Mouse (Mus musculus) cerebellum, adult 2 months (tissue): ENCODE results near the gene Rps16. TPM values are rescaled to one million over a fixed set of nuclear protein-coding genes. Genes with fewer than 3 reads are reported as not detected.
A peak's percentile ranks its signal among the peaks of the same experiment; 100 is the strongest.

Source experiments
- DNase-seq, 2 experiments: peaks; one replicate each; pipeline ENCODE4 v3.0.0; 2021
- H3K27ac ChIP-seq: fragments of 200-500 bp; 2 replicates; pipeline ENCODE4 v1.5.1; 2012; ENCODE audit warnings: low read length, control low read depth, inconsistent platforms; ENCODE audit not compliant: insufficient read depth
- H3K27me3 ChIP-seq: fragments of 200-500 bp; 2 replicates; pipeline ENCODE4 v1.6.1; 2012; ENCODE audit warnings: inconsistent platforms, mild to moderate bottlenecking, low read length, moderate library complexity; ENCODE audit not compliant: control insufficient read depth, insufficient read depth
- H3K4me1 ChIP-seq: fragments of 200-500 bp; 2 replicates; pipeline ENCODE4 v1.6.1; 2011; ENCODE audit warnings: low read length; ENCODE audit not compliant: control insufficient read depth, insufficient read depth
- H3K4me3 ChIP-seq: fragments of 200-500 bp; replicated peaks from 2 replicates; pipeline ENCODE3; 2011; ENCODE audit warnings: mild to moderate bottlenecking, low read depth, low read length, control low read depth; ENCODE audit not compliant: insufficient read depth
- CTCF ChIP-seq: fragments of 200-500 bp; IDR thresholded peaks from 2 replicates; pipeline ENCODE4 v1.5.1; 2011; ENCODE audit warnings: low read depth, mild to moderate bottlenecking, control low read depth, low read length, moderate library complexity, borderline replicate concordance; ENCODE audit not compliant: insufficient read depth
- POLR2A ChIP-seq: fragments of 200-500 bp; IDR thresholded peaks from 2 replicates; pipeline ENCODE4 v1.6.1; 2011; ENCODE audit warnings: low read length, control low read depth, borderline replicate concordance; ENCODE audit not compliant: insufficient read depth
- WGBS: fragments of 180-500 bp; shearing (Covaris S2); methylation state at CpG from one replicate; pipeline ENCODE4 v1.1.7; 2018; 5-methylcytosine and 5-hydroxymethylcytosine counted together
- polyA plus RNA-seq: library from polyadenylated mRNA; depleted of rRNA; stranded (reverse); fragments of >200 nt; gene quantifications from 2 replicates; pipeline ENCODE4 v1.2.3, GENCODE M21; 2012

Gene Rps16
- polyA plus RNA-seq, 1 experiment, result 510 TPM

- under 1% methylated on average over 45 of the region's 45 CpGs for WGBS
- no peak within 1 kb of the TSS for H3K27ac ChIP-seq
- H3K27me3 ChIP-seq, result no peaks in the 10 kb centered on the region
- no peak for TF ChIP-seq CTCF
- TF ChIP-seq POLR2A, result peak; percentile 75; the same call in 1 of the 2 replicates
- H3K4me1 ChIP-seq, result no peaks in the 10 kb centered on the region; the same call in 1 of the 2 replicates
- DNase-seq, result peak; percentile 98 to 99
- peak within 1 kb of the TSS; percentile 68 for H3K4me3 ChIP-seq
These were observed 38.4 kb upstream of the Rps16 start, which contains the start of gene Timm50 for GRCm38 (mm10) chr7:28311926-28312543. Timm50 (minus strand) TSS chr7:28312072.

- no peak for DNase-seq
- H3K27me3 ChIP-seq, result no peaks in the 10 kb centered on the region
- H3K4me1 ChIP-seq, result no peaks in the 10 kb centered on the region
- no peak overlapping the region for H3K4me3 ChIP-seq
- 91% methylated on average over 3 of the region's 3 CpGs for WGBS
- H3K27ac ChIP-seq, result no peak overlapping the region
- no peak for TF ChIP-seq CTCF
- TF ChIP-seq POLR2A, result no peak
These were observed 32.4 kb upstream of the Rps16 start for GRCm38 (mm10) chr7:28318036-28318435.

GRCm38 (mm10) chr7:28318714-28319113, 31.7 kb upstream of the Rps16 start:
- TF ChIP-seq POLR2A, result no peak
- H3K4me1 ChIP-seq, result no peaks in the 10 kb centered on the region
- H3K27ac ChIP-seq, result no peak overlapping the region
- DNase-seq, result no peak
- no peaks in the 10 kb centered on the region for H3K27me3 ChIP-seq
- WGBS, result 93% methylated on average over 17 of the region's 17 CpGs
- H3K4me3 ChIP-seq, result no peak overlapping the region

- Histone ChIP-seq H3K27ac (no peak overlapping the region), H3K4me1 (no peaks in the 10 kb centered on the region), H3K27me3 (no peaks in the 10 kb centered on the region), H3K4me3 (no peak overlapping the region)
- TF ChIP-seq CTCF, result no peak
- no peak for TF ChIP-seq POLR2A
- no peak for DNase-seq
- WGBS, result 92% methylated on average over 15 of the region's 15 CpGs
These were observed 28.3 kb upstream of the Rps16 start for GRCm38 (mm10) chr7:28321974-28322720.

GRCm38 (mm10) chr7:28325293-28325692, 25.2 kb upstream of the Rps16 start:
- no peak for DNase-seq
- Histone ChIP-seq H3K4me1 (no peaks in the 10 kb centered on the region), H3K4me3 (no peak overlapping the region), H3K27ac (no peak overlapping the region), H3K27me3 (no peaks in the 10 kb centered on the region)
- TF ChIP-seq POLR2A (no peak), CTCF (no peak)
- 97% methylated on average over 8 of the region's 8 CpGs for WGBS

GRCm38 (mm10) chr7:28326457-28326856, 24.0 kb upstream of the Rps16 start:
- no peak overlapping the region for H3K27ac ChIP-seq
- H3K4me3 ChIP-seq, result no peak overlapping the region
- H3K27me3 ChIP-seq, result no peaks in the 10 kb centered on the region
- no peaks in the 10 kb centered on the region for H3K4me1 ChIP-seq
- WGBS, result 81% methylated on average over 4 of the region's 4 CpGs
- no peak for TF ChIP-seq CTCF
- no peak for DNase-seq

GRCm38 (mm10) chr7:28328260-28328659, 22.2 kb upstream of the Rps16 start:
- H3K27ac ChIP-seq, result no peak overlapping the region
- no peaks in the 10 kb centered on the region for H3K4me1 ChIP-seq
- H3K4me3 ChIP-seq, result no peak overlapping the region
- TF ChIP-seq POLR2A (no peak), CTCF (no peak)
- H3K27me3 ChIP-seq, result no peaks in the 10 kb centered on the region
- DNase-seq, result no peak
- WGBS, result 92% methylated on average over 2 of the region's 2 CpGs

GRCm38 (mm10) chr7:28334534-28334933, 15.9 kb upstream of the Rps16 start:
- Histone ChIP-seq H3K4me1 (peaks cover 10% of the 10 kb centered on the region), H3K4me3 (no peak overlapping the region), H3K27ac (no peak overlapping the region), H3K27me3 (no peaks in the 10 kb centered on the region)
- DNase-seq, result no peak
- TF ChIP-seq CTCF, result no peak
- TF ChIP-seq POLR2A, result no peak
- WGBS, result 74% methylated on average over 4 of the region's 4 CpGs
